Mouse (Mus musculus) C2C12 (cell line): ENCODE measurements around the gene Ddx56.

Source experiments
- CEBPB ChIP-seq: IDR thresholded peaks from one replicate; pipeline ENCODE4 v1.6.1; 2011; ENCODE audit warnings: low read depth, mild to moderate bottlenecking, control low read depth, moderate library complexity
- CTCF ChIP-seq: IDR thresholded peaks from one replicate; pipeline ENCODE4 v1.5.1; 2011; ENCODE audit not compliant: control insufficient read depth, insufficient read depth, insufficient read length
- MAX ChIP-seq: IDR thresholded peaks from one replicate; pipeline ENCODE4 v1.6.1; 2011; ENCODE audit warnings: mild to moderate bottlenecking, control low read depth
- MYOD1 ChIP-seq: IDR thresholded peaks from one replicate; pipeline ENCODE4 v1.6.1; 2011; ENCODE audit warnings: low read depth; ENCODE audit not compliant: control insufficient read depth, insufficient read length
- MYOG ChIP-seq: IDR thresholded peaks from one replicate; pipeline ENCODE4 v1.6.1; 2011; ENCODE audit not compliant: control insufficient read depth, insufficient read length; ENCODE audit errors: extremely low read depth
- USF1 ChIP-seq: IDR thresholded peaks from one replicate; pipeline ENCODE4 v1.6.1; 2011; ENCODE audit warnings: low read depth, mild to moderate bottlenecking, control low read depth, moderate library complexity

GRCm38 (mm10) chr11:6273607-6274006 is 6.0 kb upstream of the Ddx56 start:
- TF ChIP-seq CTCF = no peak
- no peak for TF ChIP-seq MAX
- no peak for TF ChIP-seq USF1
- TF ChIP-seq MYOG = no peak
- no peak for TF ChIP-seq MYOD1
- no peak for TF ChIP-seq CEBPB
